Mouse (Mus musculus) MEL (cell line): ENCODE results near the gene Zfp324. TPM values are rescaled to one million over a fixed set of nuclear protein-coding genes. Genes with fewer than 3 reads are reported as not detected.

ENCODE experiments used
- DNase-seq: peaks from one replicate; pipeline ENCODE4 v3.0.0; 2011; ENCODE audit warnings: low read depth, low spot score
- H3K27ac ChIP-seq: 2 replicates; pipeline ENCODE4 v1.5.1; 2012; ENCODE audit warnings: low read depth, mild to moderate bottlenecking, control low read depth, low read length, moderate library complexity; ENCODE audit not compliant: control insufficient read depth
- H3K27me3 ChIP-seq, 2 experiments: fragments of 150-350 bp in 1 of 2; sonication (generic) in 1 of 2; 2 replicates each; pipeline ENCODE4 v1.6.1; 2012; ENCODE audit warnings: low read length in 2 of 2, mild to moderate bottlenecking in 2 of 2, improper control_type of control experiment in 1 of 2, moderate library complexity in 1 of 2; ENCODE audit not compliant: insufficient read depth in 2 of 2, control insufficient read depth in 1 of 2
- H3K36me3 ChIP-seq, 2 experiments: 2 replicates each; pipeline ENCODE4 v1.6.1; 2012 to 2014; ENCODE audit warnings: low read length in 2 of 2, improper control_type of control experiment in 1 of 2, inconsistent platforms in 1 of 2, mild to moderate bottlenecking in 1 of 2; ENCODE audit not compliant: insufficient read depth in 2 of 2, control insufficient read depth in 1 of 2
- H3K4me1 ChIP-seq, 2 experiments: fragments of 150-350 bp in 1 of 2; sonication (generic) in 1 of 2; 2 replicates each; pipeline ENCODE4 v1.6.1; 2012; ENCODE audit warnings: low read length in 2 of 2, improper control_type of control experiment in 1 of 2, mild to moderate bottlenecking in 1 of 2; ENCODE audit not compliant: insufficient read depth in 2 of 2, control insufficient read depth in 1 of 2
- H3K4me3 ChIP-seq, 2 experiments: fragments of 150-350 bp in 1 of 2; sonication (generic) in 1 of 2; 2 replicates each; pipeline ENCODE4 v1.5.1; 2012; ENCODE audit warnings: low read depth in 2 of 2, low read length in 2 of 2, mild to moderate bottlenecking in 2 of 2, moderate library complexity in 2 of 2, control low read depth in 1 of 2, improper control_type of control experiment in 1 of 2; ENCODE audit not compliant: control insufficient read depth in 1 of 2, insufficient read depth in 1 of 2
- H3K79me2 ChIP-seq: 2 replicates; pipeline ENCODE4 v1.6.1; 2012; ENCODE audit warnings: mild to moderate bottlenecking, low read length, moderate library complexity; ENCODE audit not compliant: control insufficient read depth, poor library complexity, insufficient read depth
- H3K9ac ChIP-seq: 2 replicates; pipeline ENCODE4 v1.6.1; 2012; ENCODE audit warnings: low read depth, mild to moderate bottlenecking, control low read depth, low read length, moderate library complexity; ENCODE audit not compliant: control insufficient read depth, poor library complexity, severe bottlenecking
- H3K9me3 ChIP-seq: fragments of 150-350 bp; sonication (generic); replicated peaks from 2 replicates; pipeline ENCODE4 v1.6.1; 2012; ENCODE audit warnings: mild to moderate bottlenecking, low read length, improper control_type of control experiment, moderate library complexity; ENCODE audit not compliant: insufficient read depth
- CHD1 ChIP-seq: IDR thresholded peaks from 2 replicates; pipeline ENCODE4 v1.6.1; 2012; ENCODE audit warnings: low read depth, mild to moderate bottlenecking, inconsistent platforms, low read length, improper control_type of control experiment
- CHD2 ChIP-seq: IDR thresholded peaks from 2 replicates; pipeline ENCODE4 v1.6.1; 2011; ENCODE audit warnings: low read length, improper control_type of control experiment
- CTCF ChIP-seq, 3 experiments: IDR thresholded peaks in 2 of 3; conservative IDR thresholded peaks in 1 of 3; 2 replicates each; pipeline ENCODE4 v1.5.1; 2011 to 2012; ENCODE audit warnings: low read length in 3 of 3, low read depth in 2 of 3, mild to moderate bottlenecking in 2 of 3, improper control_type of control experiment in 1 of 3, inconsistent platforms in 1 of 3, mixed read lengths in 1 of 3, moderate library complexity in 1 of 3; ENCODE audit not compliant: control insufficient read depth in 1 of 3, insufficient read depth in 1 of 3, poor library complexity in 1 of 3, severe bottlenecking in 1 of 3
- ELF1 ChIP-seq: IDR thresholded peaks from 2 replicates; pipeline ENCODE4 v1.6.1; 2014; ENCODE audit warnings: low read depth, mild to moderate bottlenecking, inconsistent platforms, low read length, improper control_type of control experiment, moderate library complexity
- EP300 ChIP-seq, 2 experiments: IDR thresholded peaks; 2 replicates each; pipeline ENCODE4 v1.6.1; 2011; ENCODE audit warnings: improper control_type of control experiment in 2 of 2, low read length in 2 of 2, low read depth in 1 of 2, mild to moderate bottlenecking in 1 of 2
- ETS1 ChIP-seq: IDR thresholded peaks from 2 replicates; pipeline ENCODE4 v1.6.1; 2012; ENCODE audit warnings: low read depth, mild to moderate bottlenecking, inconsistent platforms, low read length, improper control_type of control experiment, moderate library complexity
- GABPA ChIP-seq: IDR thresholded peaks from 2 replicates; pipeline ENCODE4 v1.6.1; 2012; ENCODE audit warnings: low read depth, mild to moderate bottlenecking, inconsistent platforms, low read length, improper control_type of control experiment, moderate library complexity
- GATA1 ChIP-seq: IDR thresholded peaks from 2 replicates; pipeline ENCODE4 v1.6.1; 2011; ENCODE audit warnings: low read depth, low read length, improper control_type of control experiment
- HCFC1 ChIP-seq: IDR thresholded peaks from 2 replicates; pipeline ENCODE4 v1.6.1; 2012; ENCODE audit warnings: low read depth, mild to moderate bottlenecking, inconsistent platforms, low read length, improper control_type of control experiment, moderate library complexity
- JUND ChIP-seq: IDR thresholded peaks from 2 replicates; pipeline ENCODE4 v1.6.1; 2011; ENCODE audit warnings: low read depth, mild to moderate bottlenecking, improper control_type of control experiment, low read length
- KAT2A ChIP-seq: conservative IDR thresholded peaks from 2 replicates; pipeline ENCODE4 v1.6.1; 2012; ENCODE audit warnings: low read depth, low read length, improper control_type of control experiment, inconsistent platforms
- MAFK ChIP-seq: IDR thresholded peaks from 2 replicates; pipeline ENCODE4 v1.6.1; 2011; ENCODE audit warnings: low read depth, mild to moderate bottlenecking, low read length, improper control_type of control experiment, borderline replicate concordance
- MAX ChIP-seq: IDR thresholded peaks from 2 replicates; pipeline ENCODE4 v1.6.1; 2011; ENCODE audit warnings: low read length, improper control_type of control experiment
- MAZ ChIP-seq: IDR thresholded peaks from 2 replicates; pipeline ENCODE4 v1.6.1; 2012; ENCODE audit warnings: low read depth, mild to moderate bottlenecking, inconsistent platforms, low read length, improper control_type of control experiment
- MEF2A ChIP-seq: IDR thresholded peaks from 2 replicates; pipeline ENCODE4 v1.6.1; 2014; ENCODE audit warnings: low read depth, mild to moderate bottlenecking, inconsistent platforms, low read length, improper control_type of control experiment; ENCODE audit not compliant: poor library complexity, insufficient replicate concordance, severe bottlenecking; ENCODE audit errors: extremely low read depth
- MXI1 ChIP-seq: IDR thresholded peaks from 2 replicates; pipeline ENCODE4 v1.6.1; 2011; ENCODE audit warnings: mild to moderate bottlenecking, low read depth, low read length, improper control_type of control experiment
- MYB ChIP-seq: IDR thresholded peaks from 2 replicates; pipeline ENCODE4 v1.6.1; 2011; ENCODE audit warnings: mild to moderate bottlenecking, low read depth, low read length, improper control_type of control experiment
- MYC ChIP-seq: IDR thresholded peaks from 2 replicates; pipeline ENCODE4 v1.6.1; 2011; ENCODE audit warnings: low read depth, mild to moderate bottlenecking, low read length, improper control_type of control experiment, moderate library complexity
- NELFE ChIP-seq: IDR thresholded peaks from 2 replicates; pipeline ENCODE4 v1.6.1; 2011; ENCODE audit warnings: low read depth, low read length, improper control_type of control experiment
- NRF1 ChIP-seq: IDR thresholded peaks from 2 replicates; pipeline ENCODE4 v1.6.1; 2014; ENCODE audit warnings: low read depth, mild to moderate bottlenecking, inconsistent platforms, low read length, improper control_type of control experiment, moderate library complexity; ENCODE audit not compliant: poor library complexity, insufficient read depth, severe bottlenecking
- POLR2A ChIP-seq, 2 experiments: IDR thresholded peaks; 2 replicates each; pipeline ENCODE4 v1.6.1; 2011 to 2012; ENCODE audit warnings: low read length in 2 of 2, mild to moderate bottlenecking in 2 of 2, control low read depth in 1 of 2, improper control_type of control experiment in 1 of 2, low read depth in 1 of 2, moderate library complexity in 1 of 2; ENCODE audit not compliant: control insufficient read depth in 1 of 2, insufficient read depth in 1 of 2, poor library complexity in 1 of 2
- POLR2AphosphoS2 ChIP-seq: IDR thresholded peaks from 2 replicates; pipeline ENCODE4 v1.6.1; 2011; ENCODE audit warnings: low read length, improper control_type of control experiment
- POLR2AphosphoS5 ChIP-seq: IDR thresholded peaks from 2 replicates; pipeline ENCODE4 v1.6.1; 2012; ENCODE audit warnings: low read depth, borderline replicate concordance, mild to moderate bottlenecking, inconsistent platforms, low read length, moderate library complexity, mixed read lengths
- RAD21 ChIP-seq: IDR thresholded peaks from 2 replicates; pipeline ENCODE4 v1.6.1; 2011; ENCODE audit warnings: mild to moderate bottlenecking, low read depth, low read length, improper control_type of control experiment
- RCOR1 ChIP-seq: IDR thresholded peaks from 2 replicates; pipeline ENCODE4 v1.6.1; 2012; ENCODE audit warnings: low read depth, mild to moderate bottlenecking, inconsistent platforms, low read length, improper control_type of control experiment
- SIN3A ChIP-seq: IDR thresholded peaks from 2 replicates; pipeline ENCODE4 v1.6.1; 2012; ENCODE audit warnings: low read length, improper control_type of control experiment, inconsistent platforms
- SMC3 ChIP-seq: IDR thresholded peaks from 2 replicates; pipeline ENCODE4 v1.6.1; 2011; ENCODE audit warnings: low read depth, low read length, improper control_type of control experiment
- TAL1 ChIP-seq: IDR thresholded peaks from 2 replicates; pipeline ENCODE4 v1.6.1; 2012; ENCODE audit warnings: mild to moderate bottlenecking, inconsistent platforms, low read length, moderate library complexity, mixed read lengths
- TBP ChIP-seq: IDR thresholded peaks from 2 replicates; pipeline ENCODE4 v1.8.0; 2011; ENCODE audit warnings: low read depth, low read length, improper control_type of control experiment
- TCF12 ChIP-seq: IDR thresholded peaks from 2 replicates; pipeline ENCODE4 v1.6.1; 2014; ENCODE audit warnings: low read depth, mild to moderate bottlenecking, inconsistent platforms, low read length, improper control_type of control experiment, moderate library complexity
- UBTF ChIP-seq: IDR thresholded peaks from 2 replicates; pipeline ENCODE4 v1.6.1; 2012; ENCODE audit warnings: low read depth, mild to moderate bottlenecking, inconsistent platforms, low read length, improper control_type of control experiment, moderate library complexity, borderline replicate concordance; ENCODE audit not compliant: insufficient read depth
- USF1 ChIP-seq: IDR thresholded peaks from 2 replicates; pipeline ENCODE4 v1.6.1; 2014; ENCODE audit warnings: low read depth, mild to moderate bottlenecking, inconsistent platforms, low read length, improper control_type of control experiment, moderate library complexity
- USF2 ChIP-seq, 2 experiments: IDR thresholded peaks; 2 replicates each; pipeline ENCODE4 v1.6.1; 2011 to 2012; ENCODE audit warnings: improper control_type of control experiment in 2 of 2, low read length in 2 of 2, borderline replicate concordance in 1 of 2, inconsistent platforms in 1 of 2, low read depth in 1 of 2, mild to moderate bottlenecking in 1 of 2; ENCODE audit not compliant: insufficient read depth in 1 of 2
- ZC3H11A ChIP-seq: IDR thresholded peaks from 2 replicates; pipeline ENCODE4 v1.6.1; 2012; ENCODE audit warnings: low read depth, mild to moderate bottlenecking, inconsistent platforms, low read length, improper control_type of control experiment
- ZKSCAN1 ChIP-seq: IDR thresholded peaks from 2 replicates; pipeline ENCODE4 v1.6.1; 2012; ENCODE audit warnings: low read depth, mild to moderate bottlenecking, inconsistent platforms, low read length, improper control_type of control experiment, moderate library complexity
- ZMIZ1 ChIP-seq: IDR thresholded peaks from 2 replicates; pipeline ENCODE4 v1.6.1; 2012; ENCODE audit warnings: low read depth, mild to moderate bottlenecking, inconsistent platforms, low read length, improper control_type of control experiment, moderate library complexity
- ZNF384 ChIP-seq: IDR thresholded peaks from 2 replicates; pipeline ENCODE4 v1.6.1; 2012; ENCODE audit warnings: low read depth, mild to moderate bottlenecking, inconsistent platforms, low read length, improper control_type of control experiment
- polyA plus RNA-seq, 2 experiments: library from polyadenylated mRNA; stranded (reverse) in 1 of 2; unstranded in 1 of 2; fragments of >175 nt in 1 of 2; fragments of >200 nt in 1 of 2; gene quantifications; 2 replicates each; pipeline versions ENCODE4 v1.2.1 to v1.2.4; 2012; ENCODE audit warnings: low replicate concordance in 2 of 2, low read depth in 1 of 2; ENCODE audit not compliant: insufficient read length in 2 of 2, insufficient read depth in 1 of 2, missing spikeins in 1 of 2
- total RNA-seq: library from RNA; depleted of rRNA; stranded (reverse); fragments of 300-350 nt; gene quantifications from 2 replicates; pipeline ENCODE4 v1.2.3, GENCODE M21; 2012; rRNA removed

Zfp324 gene
- 5.9 and 9.9 TPM in 2 replicates for total RNA-seq
- 1 to 10 TPM in 1 of 2 experiments, not detected in 1; 5.2 TPM for polyA plus RNA-seq

DNA sequence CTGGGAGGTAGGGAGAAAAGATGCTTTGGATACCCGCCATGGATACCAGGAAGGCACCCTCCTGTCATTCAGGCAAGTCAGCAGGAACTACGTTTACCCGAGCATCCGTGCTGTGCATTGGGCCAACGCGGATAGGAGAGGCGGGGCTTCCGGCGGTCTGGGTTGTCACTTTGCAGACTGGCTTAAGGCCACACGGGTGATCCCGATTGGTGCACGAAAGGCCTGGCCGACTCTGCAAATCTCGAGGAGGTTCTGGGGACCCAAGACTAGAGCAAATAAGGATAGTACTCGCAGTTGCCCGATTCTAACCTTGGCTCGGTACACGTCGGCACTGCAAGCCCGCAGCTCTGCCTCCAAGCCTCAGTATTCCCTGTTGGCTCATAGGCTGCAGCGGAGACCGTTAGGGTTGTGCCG lies at the start of gene Zfp324:
Gene Zfp324 (plus strand): TSS at position 161 of the 414 bp plus-strand sequence.
- peak within 1 kb of the TSS; percentile 84 for H3K9ac ChIP-seq
- peak within 1 kb of the TSS; percentile 79 to 84 for H3K4me3 ChIP-seq
- peak within 1 kb of the TSS; percentile 83 for H3K27ac ChIP-seq
- H3K4me1 ChIP-seq = peaks cover 2 to 21% of the 10 kb centered on the region in 2 experiments; a peak in 2 of 4 replicates
- no peaks in the 10 kb centered on the region for H3K9me3 ChIP-seq
- H3K36me3 ChIP-seq = peaks cover 0 to 14% of the 10 kb centered on the region in 2 experiments; a peak in 2 of 4 replicates
- H3K27me3 ChIP-seq = no peaks in the 10 kb centered on the region
- peak; percentile 96 for DNase-seq
- H3K79me2 ChIP-seq = peaks cover 6% of the 10 kb centered on the region
- TF ChIP-seq KAT2A (no peak), MYC (no peak), CTCF (IDR thresholded peaks at IDR 0.05 in 2 of 3, conservative IDR thresholded peaks at IDR 0.05 in 1 of 3; ENCODE audit: control insufficient read depth in 1 of 3, insufficient read depth in 1 of 3, low read depth in 2 of 3, low read length in 3 of 3, poor library complexity in 1 of 3, severe bottlenecking in 1 of 3) (no peak), TCF12 (peak; percentile 35; the same call in 1 of the 2 replicates), ELF1 (peak; percentile 72), MXI1 (no peak), TAL1 (no peak), MAFK (no peak), MYB (no peak), NELFE (peak; percentile 74), CHD2 (no peak), SIN3A (peak; percentile 69), ZMIZ1 (peak; percentile 72; the same call in 1 of the 2 replicates), UBTF (0 out of 2 replicates have a peak, but pooled peaks have one; percentile 32), SMC3 (no peak), NRF1 (no peak), MAX (no peak), RAD21 (no peak), MAZ (no peak), POLR2AphosphoS5 (no peak), USF2 (IDR thresholded peaks at IDR 0.05; ENCODE audit: borderline replicate concordance in 1 of 2, insufficient read depth in 1 of 2, low read depth in 1 of 2, low read length in 2 of 2) (no peak), ZKSCAN1 (no peak), MEF2A (no peak), USF1 (no peak), POLR2AphosphoS2 (peak; percentile 35; the same call in 1 of the 2 replicates), ZNF384 (0 out of 2 replicates have a peak, but pooled peaks have one; percentile 9), GATA1 (no peak), GABPA (no peak), JUND (no peak), CHD1 (no peak), TBP (peak; percentile 73), HCFC1 (peak; percentile 78), ZC3H11A (no peak), EP300 (IDR thresholded peaks at IDR 0.05; ENCODE audit: low read depth in 1 of 2, low read length in 2 of 2) (no peak), POLR2A (IDR thresholded peaks at IDR 0.05; ENCODE audit: control insufficient read depth in 1 of 2, insufficient read depth in 1 of 2, low read depth in 1 of 2, low read length in 2 of 2, poor library complexity in 1 of 2) (peak; percentile 48 to 79; a peak in 3 of 4 replicates), ETS1 (no peak), RCOR1 (no peak)
